Mouse (Mus musculus): Measurements from ENCODE around the gene Tmprss7.
A peak's percentile ranks its signal among the peaks of the same experiment; 100 is the strongest.

The Tmprss7 gene

GRCm38 (mm10) chr16:45684815-45685214 is 8.6 kb downstream of the Tmprss7 start:
- DNase-seq, result peak; percentile 76 to 91

DNA sequence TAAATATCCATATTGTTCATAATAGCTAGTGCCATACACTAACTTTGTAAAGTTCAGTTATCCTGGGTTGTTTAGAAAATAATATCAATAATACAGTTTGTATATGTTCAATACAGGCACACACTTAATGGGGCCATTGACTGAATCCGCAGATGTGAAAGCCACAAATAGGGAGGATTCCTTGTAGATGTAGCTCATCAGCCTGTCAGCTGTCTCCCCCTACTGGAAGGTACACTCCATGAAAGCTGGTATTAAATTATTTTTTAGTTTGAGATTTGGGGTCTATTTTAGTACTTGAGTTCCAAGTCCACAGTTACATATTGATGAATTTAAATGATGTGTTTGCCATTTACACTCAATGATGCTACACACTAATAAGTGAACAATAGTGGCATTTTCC is 17.0 kb downstream of the Tmprss7 start:
- peak in 1 of 2 experiments; percentile 34 for DNase-seq

DNA sequence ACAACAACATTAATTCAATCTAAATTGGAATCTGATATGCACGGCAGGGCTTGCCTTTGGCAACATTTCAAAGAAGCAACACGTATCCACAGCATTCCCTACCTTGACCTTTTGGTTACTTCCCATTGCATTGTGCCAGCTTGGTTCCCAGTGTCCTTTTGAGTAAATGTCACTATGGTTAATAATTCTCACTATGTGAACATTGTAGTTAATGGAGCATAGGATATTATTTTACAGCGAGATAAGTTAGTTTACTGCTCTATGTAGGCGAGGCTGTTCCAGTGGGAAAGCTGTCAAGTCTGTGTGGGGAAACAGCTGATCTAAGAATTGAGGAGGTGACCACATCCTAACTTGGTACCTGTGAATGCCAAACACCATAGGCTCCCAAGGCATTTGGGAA is 23.5 kb downstream of the Tmprss7 start:
- no peak for DNase-seq

GRCm38 (mm10) chr16:45668178-45668577 is 25.3 kb downstream of the Tmprss7 start:
- no peak for DNase-seq

GRCm38 (mm10) chr16:45666136-45666535 is 27.3 kb downstream of the Tmprss7 start:
- DNase-seq, result no peak

DNA sequence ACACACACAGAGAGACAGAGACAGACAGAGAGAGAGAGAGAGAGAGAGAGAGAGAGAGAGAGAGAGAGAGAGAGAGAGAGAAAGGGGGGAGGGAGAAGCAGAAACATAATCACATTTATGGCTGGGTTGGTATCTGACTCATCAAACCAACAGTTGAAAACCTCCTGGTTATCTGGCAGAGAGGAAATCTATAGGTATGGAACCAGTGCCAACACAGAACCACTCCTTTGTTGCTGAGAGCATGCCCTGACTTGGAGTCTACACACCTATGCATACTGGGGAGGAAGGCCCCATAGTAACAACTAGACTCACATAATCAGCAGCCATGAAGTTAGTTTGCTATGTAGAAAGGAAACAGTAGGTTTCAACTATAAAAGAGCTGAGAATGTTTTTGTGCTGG is 31.1 kb downstream of the Tmprss7 start:
- no peak for DNase-seq

GRCm38 (mm10) chr16:45659596-45659995 is 33.9 kb downstream of the Tmprss7 start:
- peak; percentile 45 to 58 for DNase-seq

- DNase-seq, result no peak
Measured at GRCm38 (mm10) chr16:45658248-45658647, 35.2 kb downstream of the Tmprss7 start.

DNA sequence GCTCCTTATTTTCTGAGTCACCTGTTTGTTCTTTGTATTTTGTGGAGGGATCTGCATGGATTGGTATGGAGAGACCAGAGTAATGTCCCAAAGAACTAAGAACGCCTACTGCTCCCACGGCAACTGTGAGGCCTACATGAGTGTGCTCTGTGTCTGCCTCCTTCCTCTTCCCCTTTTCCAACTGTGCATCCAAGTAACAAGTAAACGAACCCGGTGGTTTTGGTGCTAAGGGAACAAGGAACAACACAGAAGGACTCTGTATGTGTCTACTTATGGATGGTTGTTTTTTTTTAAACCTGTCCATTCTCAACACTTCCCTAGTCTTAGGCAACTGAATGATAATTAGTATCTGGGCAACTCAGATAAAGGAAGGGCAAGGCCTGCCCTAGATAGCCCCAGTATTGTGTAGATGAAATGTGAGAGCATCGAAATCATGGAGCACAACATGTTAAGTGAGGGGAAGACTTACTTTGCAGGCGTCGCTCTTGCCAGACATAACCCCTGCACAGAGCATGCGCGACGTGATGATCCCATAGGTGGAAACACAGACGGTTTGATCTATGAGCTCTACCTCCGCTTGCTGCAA is 35.8 kb downstream of the Tmprss7 start:
- no peak for DNase-seq

- no peak for DNase-seq
Measured at GRCm38 (mm10) chr16:45654465-45654864, 39.0 kb downstream of the Tmprss7 start.

DNA sequence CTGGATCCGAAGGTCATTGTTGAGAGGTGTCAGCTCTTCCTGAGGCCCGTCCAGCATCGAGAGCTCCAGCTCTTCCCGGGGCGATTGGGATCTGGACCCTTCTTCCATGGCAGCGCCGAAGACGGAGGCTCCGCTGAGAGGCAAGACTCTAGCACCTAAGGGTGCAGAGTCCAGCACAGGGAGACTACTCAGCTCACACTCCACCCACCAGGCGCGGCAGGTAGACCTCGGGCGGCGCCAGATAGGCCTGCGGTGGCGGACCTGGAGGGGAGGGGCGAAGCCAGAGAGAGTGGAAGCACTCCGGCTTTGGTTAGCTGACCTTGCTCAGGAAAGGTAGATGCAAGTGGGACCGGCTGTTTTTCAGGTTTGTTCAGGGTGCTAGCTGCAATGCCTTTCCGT is 39.5 kb downstream of the Tmprss7 start, which contains the start of gene BC016579:
Gene BC016579, minus strand, starts transcription at position 135 of the 399 bp plus-strand sequence.
- DNase-seq, result peak; percentile 26 to 42

GRCm38 (mm10) chr16:45653009-45653933 is 40.2 kb downstream of the Tmprss7 start:
- no peak for DNase-seq

DNA sequence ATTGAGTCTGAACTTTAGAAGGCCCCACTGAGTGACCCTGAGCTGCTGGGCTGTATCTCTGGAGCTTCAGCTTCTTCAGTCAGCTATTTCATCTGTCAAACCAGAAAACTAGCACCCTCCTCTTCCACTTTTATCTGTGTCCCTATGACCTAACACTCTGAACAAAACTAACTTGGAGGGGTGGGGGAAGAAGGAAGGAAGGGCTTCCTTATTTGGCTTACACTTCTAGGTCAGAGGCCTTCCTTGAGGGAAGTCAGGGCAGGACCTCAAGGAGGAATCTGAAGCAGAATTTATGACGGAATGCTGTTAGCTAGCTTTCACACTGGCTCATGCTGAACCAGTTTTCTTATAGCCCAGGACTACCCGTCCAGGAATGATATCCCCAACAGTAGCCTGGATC is 42.0 kb downstream of the Tmprss7 start:
- no peak for DNase-seq

- DNase-seq, result peak in 1 of 2 experiments; percentile 41
Measured at GRCm38 (mm10) chr16:45644380-45644779, 49.1 kb downstream of the Tmprss7 start.

GRCm38 (mm10) chr16:45643944-45644343 is 49.5 kb downstream of the Tmprss7 start:
- no peak for DNase-seq

- DNase-seq, result no peak
Measured at GRCm38 (mm10) chr16:45641301-45641700, 52.2 kb downstream of the Tmprss7 start.

GRCm38 (mm10) chr16:45640070-45640762 is 53.2 kb downstream of the Tmprss7 start:
- DNase-seq, result no peak

DNA sequence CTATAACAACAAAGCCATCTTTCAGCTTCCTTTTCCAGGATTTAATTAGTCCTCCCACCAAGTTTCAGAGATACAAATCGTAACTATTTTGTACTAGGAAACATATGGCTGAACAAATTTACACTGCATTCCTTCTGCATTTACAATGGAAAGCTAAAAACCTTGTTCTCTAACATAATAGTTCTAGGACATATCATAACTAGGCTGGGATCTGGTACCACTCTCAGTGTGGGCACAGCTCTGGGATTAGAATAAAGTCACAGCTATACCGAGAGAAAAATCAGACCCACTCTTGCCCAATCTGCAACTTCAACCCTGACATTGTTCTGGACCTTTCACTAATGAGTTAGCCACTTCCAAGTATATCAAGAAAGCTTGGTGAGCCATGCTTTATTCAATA is 57.6 kb downstream of the Tmprss7 start:
- DNase-seq, result no peak

GRCm38 (mm10) chr16:45632420-45632819 is 61.0 kb downstream of the Tmprss7 start:
- no peak for DNase-seq

GRCm38 (mm10) chr16:45630347-45630960 is 63.0 kb downstream of the Tmprss7 start:
- peak; percentile 68 to 84 for DNase-seq

DNA sequence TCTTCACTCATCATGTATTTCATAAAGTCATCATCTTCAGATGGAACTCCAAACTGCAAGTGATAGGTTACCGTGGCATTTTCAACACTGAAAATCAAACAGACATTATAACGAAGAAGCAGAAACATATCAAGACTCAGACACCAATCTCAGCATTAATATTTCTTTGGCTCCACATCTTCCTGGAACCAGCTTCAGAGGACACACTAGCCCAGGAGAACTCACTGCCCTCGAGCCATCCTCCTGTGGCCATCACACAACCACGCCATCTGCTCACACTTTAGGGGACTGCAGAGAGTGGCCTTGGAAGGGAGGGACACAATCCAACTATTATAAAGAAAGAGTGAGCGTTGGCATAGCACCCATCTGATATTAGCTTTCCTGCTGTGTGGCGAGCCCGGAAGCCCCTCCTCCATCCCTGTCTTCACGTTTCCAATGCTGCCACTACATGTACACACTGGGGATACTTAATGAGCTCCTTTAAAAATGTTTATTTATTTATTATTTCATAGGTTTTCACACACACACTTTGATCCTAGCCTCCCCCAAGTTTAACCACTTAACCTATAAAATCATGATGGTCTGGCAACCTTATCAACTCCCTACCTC is 63.9 kb downstream of the Tmprss7 start:
- DNase-seq, result peak; percentile 27 to 45

- DNase-seq, result peak in 1 of 2 experiments; percentile 7
Measured at GRCm38 (mm10) chr16:45625342-45625741, 68.1 kb downstream of the Tmprss7 start.

Data from cerebellum, postnatal 25 days (tissue).